Mouse (Mus musculus): ENCODE data around the gene Rhou.
"Not testable (repeated sequence)": the region's sequence is repeated elsewhere in the genome, so short reads cannot be mapped to it uniquely, and the experiment has no call there.

DNA sequence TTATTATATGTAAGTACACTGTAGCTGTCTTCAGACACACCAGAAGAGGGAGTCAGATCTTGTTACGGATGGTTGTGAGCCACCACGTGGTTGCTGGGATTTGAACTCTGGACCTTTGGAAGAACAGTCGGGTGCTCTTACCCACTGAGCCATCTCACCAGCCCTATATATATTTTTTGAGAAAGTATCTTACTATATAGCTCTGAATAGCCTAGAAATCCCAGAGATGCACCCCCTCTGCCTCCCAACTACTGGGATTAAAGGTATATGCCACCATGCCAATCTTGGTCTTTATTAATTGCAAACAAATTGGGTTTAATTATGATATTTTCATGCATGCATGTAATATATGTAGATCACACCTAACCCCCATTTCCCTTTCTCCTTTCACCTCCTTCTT lies 22.0 kb upstream of the Rhou start:
- not testable (repeated sequence) for TF ChIP-seq CTCF (IDR thresholded peaks at IDR 0.05; ENCODE audit: low read depth); EP300 (optimal IDR thresholded peaks at IDR 0.05)

All from stomach, postnatal 0 days (tissue).